Mouse (Mus musculus) bone marrow macrophage, adult 2 months (primary cell): Measurements from ENCODE around the gene Krtap14.

ENCODE experiments used
- CTCF ChIP-seq: IDR thresholded peaks from 2 replicates; pipeline ENCODE4 v1.5.1; 2012; ENCODE audit warnings: low read depth, mild to moderate bottlenecking, low read length, moderate library complexity
- POLR2A ChIP-seq: IDR thresholded peaks from 2 replicates; pipeline ENCODE4 v1.6.1; 2012; ENCODE audit warnings: mild to moderate bottlenecking, low read depth, low read length, borderline replicate concordance

- TF ChIP-seq POLR2A (no peak), CTCF (no peak)
Observed at GRCm38 (mm10) chr16:88786786-88787185, 39.2 kb downstream of the Krtap14 start.
